Mouse (Mus musculus) spleen, adult 2 months (tissue): Measurements from ENCODE around the gene Suox.

ENCODE experiments used
- CTCF ChIP-seq: fragments of 200-500 bp; IDR thresholded peaks from 2 replicates; pipeline ENCODE4 v1.5.1; 2011; ENCODE audit warnings: mild to moderate bottlenecking, inconsistent platforms; ENCODE audit not compliant: insufficient read depth, insufficient read length, insufficient replicate concordance; ENCODE audit errors: extremely low read depth
- POLR2A ChIP-seq: fragments of 200-500 bp; IDR thresholded peaks from 2 replicates; pipeline ENCODE4 v1.6.1; 2011; ENCODE audit warnings: low read depth, low read length, inconsistent platforms

- TF ChIP-seq POLR2A (no peak), CTCF (no peak)
Observed at GRCm38 (mm10) chr10:128620241-128620640, 53.6 kb downstream of the Suox start.
